Mouse (Mus musculus) intestine, embryonic 15.5 days (tissue): ENCODE data around the gene Cpxm2. TPM values are rescaled to one million over a fixed set of nuclear protein-coding genes. Genes with fewer than 3 reads are reported as not detected.
A peak's percentile ranks its signal among the peaks of the same experiment; 100 is the strongest.

Experiments used
- ATAC-seq: fragments of 200-750 bp; cut with Nextera tagmentation; 2 replicates; pipeline ENCODE4 v1.8.0; 2017; ENCODE audit warnings: moderate TSS enrichment, moderate library complexity
- H3K27ac ChIP-seq: fragments of 300-500 bp; sonication (generic); 2 replicates; pipeline ENCODE4 v1.5.1; 2015; ENCODE audit warnings: mild to moderate bottlenecking, inconsistent platforms
- H3K27me3 ChIP-seq: fragments of 300-500 bp; sonication (generic); replicated peaks from 2 replicates; pipeline ENCODE4 v1.6.1; 2015; ENCODE audit warnings: inconsistent platforms
- H3K36me3 ChIP-seq: fragments of 300-500 bp; sonication (generic); 2 replicates; pipeline ENCODE4 v1.6.1; 2015; ENCODE audit warnings: inconsistent platforms
- H3K4me1 ChIP-seq: fragments of 300-500 bp; sonication (generic); replicated peaks from 2 replicates; pipeline ENCODE4 v1.6.1; 2015; ENCODE audit warnings: inconsistent platforms
- H3K4me2 ChIP-seq: fragments of 300-500 bp; sonication (generic); replicated peaks from 2 replicates; pipeline ENCODE4 v1.6.1; 2015; ENCODE audit warnings: mild to moderate bottlenecking, inconsistent platforms
- H3K4me3 ChIP-seq: fragments of 300-500 bp; sonication (generic); replicated peaks from 2 replicates; pipeline ENCODE4 v1.5.1; 2015; ENCODE audit warnings: inconsistent platforms
- H3K9ac ChIP-seq: fragments of 300-500 bp; sonication (generic); 2 replicates; pipeline ENCODE4 v1.6.1; 2015; ENCODE audit warnings: inconsistent platforms
- H3K9me3 ChIP-seq: fragments of 300-500 bp; sonication (generic); 2 replicates; pipeline ENCODE4 v1.6.1; 2016; ENCODE audit warnings: inconsistent platforms
- WGBS: fragments of 180-500 bp; shearing (Covaris S2); methylation state at CpG from one replicate; pipeline ENCODE4 v1.1.7; 2015; 5-methylcytosine and 5-hydroxymethylcytosine counted together
- polyA plus RNA-seq: library from polyadenylated mRNA; unstranded; fragments of >200 nt; fragmentation: Nextera tagmentation; extraction: Ambion mirVana; gene quantifications from 2 replicates; pipeline ENCODE4 v1.2.1, GENCODE M21; 2015

Gene Cpxm2
- polyA plus RNA-seq, 1 experiment from 2014 or later: 1.3 TPM

DNA sequence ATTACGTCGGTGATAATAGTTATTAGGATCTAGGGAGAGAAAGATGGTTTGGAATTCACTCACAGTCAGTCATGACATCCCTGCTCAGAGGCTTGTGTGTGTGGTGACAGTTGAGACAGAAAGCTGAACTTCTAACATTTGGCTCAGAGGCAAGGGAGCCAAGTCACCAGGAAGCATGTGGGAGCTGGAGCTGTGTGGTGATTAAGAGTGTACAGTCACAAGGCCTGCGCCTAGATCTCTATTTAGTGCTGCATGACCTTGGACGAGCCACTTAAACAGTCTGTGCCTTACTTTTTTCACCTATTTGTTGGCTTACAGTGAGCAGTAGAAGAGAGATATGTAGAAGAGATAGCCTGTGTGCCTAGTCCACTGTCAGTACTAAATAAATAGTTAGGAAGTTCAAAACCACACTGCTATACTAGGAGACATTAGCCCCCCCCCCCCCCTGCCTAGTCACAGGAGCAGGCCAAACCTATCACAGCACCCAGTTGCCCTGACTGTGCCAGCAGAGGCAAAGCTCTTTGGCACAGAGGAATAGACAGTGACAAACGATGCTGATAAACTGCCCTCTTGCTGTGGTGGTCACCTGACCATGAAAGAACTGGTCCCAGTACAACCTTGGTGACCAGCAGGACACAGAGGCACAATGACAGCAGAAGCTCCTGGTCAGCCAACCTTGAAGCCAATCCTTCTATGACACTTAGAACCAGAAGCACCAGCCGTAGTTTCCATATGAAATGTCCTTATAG, 83.5 kb downstream of the Cpxm2 start:
- Histone ChIP-seq H3K36me3 (no peaks in the 10 kb centered on the region), H3K9ac (no peak overlapping the region), H3K9me3 (no peaks in the 10 kb centered on the region), H3K4me1 (no peaks in the 10 kb centered on the region), H3K4me2 (no peak overlapping the region), H3K27me3 (no peaks in the 10 kb centered on the region), H3K27ac (no peak overlapping the region), H3K4me3 (no peak overlapping the region)
- no peak for ATAC-seq
- 90% methylated on average over 6 of the region's 6 CpGs for WGBS

GRCm38 (mm10) chr7:132067951-132068350, 86.6 kb downstream of the Cpxm2 start:
- no peak overlapping the region for H3K27ac ChIP-seq
- H3K36me3 ChIP-seq: no peaks in the 10 kb centered on the region
- H3K4me2 ChIP-seq: no peak overlapping the region
- H3K4me3 ChIP-seq: no peak overlapping the region
- no peak overlapping the region for H3K9ac ChIP-seq
- no peaks in the 10 kb centered on the region for H3K27me3 ChIP-seq
- no peaks in the 10 kb centered on the region for H3K4me1 ChIP-seq
- ATAC-seq: no peak
- no peaks in the 10 kb centered on the region for H3K9me3 ChIP-seq
- WGBS: 85% methylated on average over 5 of the region's 5 CpGs

GRCm38 (mm10) chr7:132067511-132067910, 87.0 kb downstream of the Cpxm2 start:
- Histone ChIP-seq H3K27me3 (no peaks in the 10 kb centered on the region), H3K27ac (no peak overlapping the region), H3K9ac (no peak overlapping the region), H3K4me1 (no peaks in the 10 kb centered on the region), H3K4me2 (no peak overlapping the region), H3K4me3 (no peak overlapping the region), H3K36me3 (no peaks in the 10 kb centered on the region), H3K9me3 (no peaks in the 10 kb centered on the region)
- WGBS: 82% methylated on average over 5 of the region's 5 CpGs
- ATAC-seq: no peak

- Histone ChIP-seq H3K9ac (no peak overlapping the region), H3K4me2 (no peak overlapping the region), H3K9me3 (no peaks in the 10 kb centered on the region), H3K36me3 (no peaks in the 10 kb centered on the region), H3K4me3 (no peak overlapping the region), H3K27me3 (no peaks in the 10 kb centered on the region), H3K27ac (no peak overlapping the region), H3K4me1 (no peaks in the 10 kb centered on the region)
- WGBS: 76% methylated on average over 7 of the region's 7 CpGs
- no peak for ATAC-seq
These were observed 94.4 kb downstream of the Cpxm2 start for GRCm38 (mm10) chr7:132060116-132060515.

GRCm38 (mm10) chr7:132056565-132056964, 98.0 kb downstream of the Cpxm2 start:
- Histone ChIP-seq H3K4me3 (no peak overlapping the region), H3K27ac (no peak overlapping the region), H3K4me1 (no peaks in the 10 kb centered on the region), H3K27me3 (no peaks in the 10 kb centered on the region), H3K9me3 (no peaks in the 10 kb centered on the region), H3K4me2 (no peak overlapping the region), H3K36me3 (no peaks in the 10 kb centered on the region), H3K9ac (no peak overlapping the region)
- no peak for ATAC-seq
- 72% methylated on average over 7 of the region's 7 CpGs for WGBS

- 22% methylated on average over 4 of the region's 4 CpGs for WGBS
- Histone ChIP-seq H3K27me3 (no peaks in the 10 kb centered on the region), H3K9ac (no peak overlapping the region), H3K4me2 (no peak overlapping the region), H3K4me1 (no peaks in the 10 kb centered on the region), H3K9me3 (no peaks in the 10 kb centered on the region), H3K36me3 (no peaks in the 10 kb centered on the region), H3K27ac (no peak overlapping the region), H3K4me3 (no peak overlapping the region)
- no peak for ATAC-seq
These were observed 107.9 kb downstream of the Cpxm2 start for GRCm38 (mm10) chr7:132046662-132047061.

DNA sequence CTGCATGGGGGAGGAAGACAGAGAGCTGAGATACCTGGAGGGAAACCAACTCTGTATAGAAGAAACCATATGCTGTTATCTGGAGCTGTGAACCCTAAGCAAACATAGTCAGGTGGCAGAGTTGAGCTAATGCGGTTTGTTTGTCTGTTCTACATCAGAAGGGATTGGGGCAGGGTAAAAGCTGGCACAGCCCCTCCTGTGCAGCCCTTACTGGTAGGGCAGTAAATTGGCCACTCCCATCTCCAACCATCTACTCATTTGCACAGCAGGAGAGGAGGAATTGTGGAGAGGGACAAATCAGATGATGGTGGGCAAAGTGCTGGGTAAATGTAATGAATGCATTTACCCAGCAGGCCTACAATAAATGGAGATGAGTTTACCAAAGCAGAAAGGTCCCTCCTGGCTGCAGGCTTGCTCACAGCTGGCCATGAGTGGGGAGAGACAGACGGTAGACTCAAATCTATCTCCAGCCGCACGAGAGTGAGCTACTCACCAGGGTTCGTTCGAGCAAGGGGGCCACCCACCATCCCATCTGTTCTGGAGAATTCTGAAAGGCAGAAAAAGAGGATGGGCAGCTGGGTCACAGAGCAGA, 122.5 kb downstream of the Cpxm2 start:
- no peaks in the 10 kb centered on the region for H3K4me1 ChIP-seq
- H3K27ac ChIP-seq: no peak overlapping the region
- ATAC-seq: peak; percentile 63
- H3K36me3 ChIP-seq: no peaks in the 10 kb centered on the region
- 45% methylated on average over 6 of the region's 6 CpGs for WGBS
- H3K4me2 ChIP-seq: no peak overlapping the region
- no peak overlapping the region for H3K9ac ChIP-seq
- no peaks in the 10 kb centered on the region for H3K27me3 ChIP-seq
- no peak overlapping the region for H3K4me3 ChIP-seq
- H3K9me3 ChIP-seq: no peaks in the 10 kb centered on the region

DNA sequence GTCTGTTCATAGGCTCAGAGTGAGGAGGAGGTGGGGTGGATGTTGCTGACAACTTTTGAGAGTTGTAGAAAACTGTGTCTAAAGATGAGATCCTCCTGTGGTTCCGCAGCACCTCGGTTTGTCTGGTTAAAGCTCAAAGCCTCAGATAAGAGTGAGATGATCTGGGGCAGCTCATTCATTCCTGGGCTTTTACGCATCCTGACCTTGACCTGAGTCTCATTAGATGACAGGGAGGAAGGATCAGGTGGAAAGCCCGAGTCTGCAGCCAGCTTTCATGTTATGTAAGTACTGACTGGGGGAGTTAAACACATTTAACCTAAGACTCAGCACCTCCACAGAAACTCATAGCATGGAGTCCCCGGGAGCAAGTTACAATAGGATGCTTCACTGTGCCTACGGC, 127.9 kb downstream of the Cpxm2 start:
- Histone ChIP-seq H3K4me1 (no peaks in the 10 kb centered on the region), H3K27me3 (no peaks in the 10 kb centered on the region), H3K27ac (no peak overlapping the region), H3K4me2 (no peak overlapping the region), H3K36me3 (no peaks in the 10 kb centered on the region), H3K9ac (no peak overlapping the region), H3K9me3 (no peaks in the 10 kb centered on the region), H3K4me3 (no peak overlapping the region)
- no peak for ATAC-seq
- WGBS: 56% methylated on average over 6 of the region's 6 CpGs

DNA sequence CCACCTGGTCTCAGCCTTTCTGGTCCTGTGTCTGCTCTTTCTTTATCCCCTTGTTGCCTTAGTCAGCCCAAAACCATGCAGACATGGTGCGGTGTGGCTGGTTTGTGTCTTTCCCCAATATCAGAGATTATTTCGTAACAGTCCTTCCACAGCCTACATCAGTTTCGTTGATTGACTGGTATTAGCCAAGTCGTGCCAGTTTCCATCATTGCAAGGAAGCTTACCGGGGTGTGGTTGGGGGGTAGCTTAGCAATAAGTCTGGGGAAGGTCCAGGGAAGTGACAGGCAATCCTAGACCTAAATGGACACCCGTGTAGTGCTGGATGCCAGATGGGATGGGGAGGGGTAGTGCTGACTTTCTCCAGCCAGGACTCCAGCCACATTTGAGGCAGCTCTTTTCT, 128.9 kb downstream of the Cpxm2 start:
- Histone ChIP-seq H3K27ac (no peak overlapping the region), H3K4me1 (no peaks in the 10 kb centered on the region), H3K4me3 (no peak overlapping the region), H3K27me3 (no peaks in the 10 kb centered on the region), H3K9ac (no peak overlapping the region), H3K4me2 (no peak overlapping the region), H3K36me3 (no peaks in the 10 kb centered on the region), H3K9me3 (no peaks in the 10 kb centered on the region)
- no peak for ATAC-seq
- 74% methylated on average over 6 of the region's 6 CpGs for WGBS

DNA sequence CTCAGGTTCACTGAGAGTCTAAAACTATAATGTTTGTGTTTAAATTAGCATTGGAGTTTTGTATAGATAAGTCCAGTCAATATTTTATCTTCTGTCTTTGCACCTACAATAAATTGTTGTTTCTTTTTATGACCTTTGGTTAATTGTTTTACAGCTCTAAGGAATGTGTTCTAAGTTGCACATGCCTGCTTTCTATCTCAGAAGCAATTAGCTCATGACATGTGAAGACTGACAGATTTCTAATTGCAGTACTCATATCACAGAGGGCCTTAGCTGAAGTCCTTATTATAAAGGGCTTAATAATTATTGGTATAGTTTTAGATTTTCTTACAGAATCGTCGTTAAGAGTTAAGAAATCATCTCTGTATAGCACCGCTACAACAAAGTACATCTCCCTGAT, 138.6 kb downstream of the Cpxm2 start:
- 44% methylated on average over 3 of the region's 3 CpGs for WGBS
- no peaks in the 10 kb centered on the region for H3K9me3 ChIP-seq
- H3K4me1 ChIP-seq: no peaks in the 10 kb centered on the region
- no peaks in the 10 kb centered on the region for H3K27me3 ChIP-seq
- H3K4me2 ChIP-seq: no peak overlapping the region
- ATAC-seq: peak; percentile 75; the same call in 1 of the 2 replicates
- H3K4me3 ChIP-seq: no peak overlapping the region
- H3K36me3 ChIP-seq: no peaks in the 10 kb centered on the region
- H3K9ac ChIP-seq: no peak overlapping the region
- H3K27ac ChIP-seq: no peak overlapping the region

- WGBS: 15% methylated on average over 3 of the region's 3 CpGs
- Histone ChIP-seq H3K9me3 (no peaks in the 10 kb centered on the region), H3K36me3 (no peaks in the 10 kb centered on the region), H3K27me3 (no peaks in the 10 kb centered on the region), H3K4me1 (no peaks in the 10 kb centered on the region), H3K4me3 (no peak overlapping the region), H3K27ac (no peak overlapping the region), H3K9ac (no peak overlapping the region), H3K4me2 (no peak overlapping the region)
- no peak for ATAC-seq
These were observed 139.3 kb downstream of the Cpxm2 start for GRCm38 (mm10) chr7:132015193-132015592.

DNA sequence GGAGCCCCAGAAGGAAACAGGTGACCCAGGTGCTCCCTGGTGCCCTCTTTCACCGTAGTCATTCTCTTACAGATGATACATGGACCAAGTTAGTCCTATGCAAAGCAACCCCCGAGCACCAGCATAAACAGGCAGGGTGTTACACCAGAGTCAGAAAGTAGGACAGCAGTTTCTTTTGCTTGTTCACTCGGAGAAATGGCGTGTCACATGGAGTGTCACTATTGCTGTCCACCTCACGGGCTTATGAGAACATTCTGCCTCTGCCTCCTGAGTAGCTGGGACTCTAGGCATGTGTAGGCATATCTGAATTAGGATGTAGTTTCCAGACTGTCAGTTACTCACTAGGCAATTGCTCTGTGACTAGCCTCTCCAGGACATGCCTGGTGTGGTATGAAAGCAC, 140.6 kb downstream of the Cpxm2 start:
- Histone ChIP-seq H3K27ac (no peak overlapping the region), H3K27me3 (no peaks in the 10 kb centered on the region), H3K4me2 (no peak overlapping the region), H3K9me3 (no peaks in the 10 kb centered on the region), H3K4me1 (no peaks in the 10 kb centered on the region), H3K4me3 (no peak overlapping the region), H3K9ac (no peak overlapping the region), H3K36me3 (no peaks in the 10 kb centered on the region)
- ATAC-seq: no peak
- 80% methylated on average over 5 of the region's 5 CpGs for WGBS
